Mouse (Mus musculus) left cerebral cortex, adult 8-10 months (tissue): ENCODE results near the gene Birc5. TPM values are rescaled to one million over a fixed set of nuclear protein-coding genes. Genes with fewer than 3 reads are reported as not detected.

Experiments used
- DNase-seq, 2 experiments: peaks; one replicate each; pipeline ENCODE4 v3.0.0; 2022; ENCODE audit warnings: low spot score in 2 of 2
- total RNA-seq, 4 experiments: library from RNA; stranded (reverse); gene quantifications; 2 replicates each; pipeline ENCODE4 v1.2.4; 2022

Gene Birc5
- total RNA-seq, 4 experiments from 2014 or later, result 0.14 to 1.3 (median 0.72) TPM

- DNase-seq, result no peak
These were observed 5.2 kb downstream of the Birc5 start for GRCm38 (mm10) chr11:117854241-117854640.

- DNase-seq, result no peak
These were observed 6.3 kb downstream of the Birc5 start for GRCm38 (mm10) chr11:117855360-117855759.

GRCm38 (mm10) chr11:117855975-117856374, 6.9 kb downstream of the Birc5 start:
- no peak for DNase-seq

- no peak for DNase-seq
These were observed 8.4 kb downstream of the Birc5 start for GRCm38 (mm10) chr11:117857462-117857861.

- no peak for DNase-seq
These were observed 9.3 kb downstream of the Birc5 start for GRCm38 (mm10) chr11:117858392-117858791.

DNA sequence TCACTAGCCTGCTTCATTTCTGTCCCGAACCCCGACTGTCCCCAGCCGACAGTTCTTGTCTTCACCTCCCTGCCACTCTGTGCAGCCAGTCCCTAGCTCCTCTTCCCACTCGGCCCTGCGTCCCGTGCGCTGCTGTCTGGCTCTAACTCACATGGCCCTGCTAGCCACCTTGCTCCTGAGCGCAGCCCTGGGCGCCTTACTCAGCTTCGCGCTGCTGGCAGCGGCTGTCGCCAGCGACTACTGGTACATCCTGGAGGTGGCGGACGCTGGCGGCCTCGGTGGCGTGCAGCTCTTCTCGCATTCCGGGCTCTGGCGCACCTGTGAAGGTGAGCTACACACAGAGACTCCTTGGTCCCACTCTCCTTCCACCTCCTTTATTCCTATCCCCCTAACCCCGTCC, 11.6 kb downstream of the Birc5 start, which contains the start of gene Tmem235:
Gene Tmem235, plus strand, starts transcription at position 152 of the 400 bp plus-strand sequence.
- no peak for DNase-seq

- no peak for DNase-seq
These were observed 14.3 kb downstream of the Birc5 start for GRCm38 (mm10) chr11:117863174-117863856.

GRCm38 (mm10) chr11:117864805-117865204, 15.8 kb downstream of the Birc5 start:
- DNase-seq, result no peak

DNA sequence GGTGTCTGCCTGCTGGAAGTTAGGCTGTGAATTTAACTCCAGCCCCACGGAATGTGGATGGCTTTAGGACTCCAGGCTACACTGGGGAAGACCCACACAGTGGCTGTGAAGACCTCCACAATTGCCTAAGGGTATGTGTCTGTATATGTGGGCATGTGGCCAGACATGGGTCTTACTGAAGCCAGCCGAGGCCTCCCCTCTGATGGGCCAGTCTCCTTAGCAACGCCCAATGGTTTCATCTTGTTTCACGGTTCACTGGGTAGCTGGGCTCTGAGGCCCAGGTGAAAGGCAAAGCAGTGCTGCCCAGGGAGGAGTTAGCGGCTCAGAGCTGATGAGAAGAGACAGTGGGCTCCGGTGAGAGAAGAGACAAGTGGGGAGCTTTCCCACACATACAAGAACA, 16.9 kb downstream of the Birc5 start:
- no peak for DNase-seq

GRCm38 (mm10) chr11:117870688-117871365, 21.8 kb downstream of the Birc5 start:
- DNase-seq, result peak; percentile 49 to 50

- DNase-seq, result no peak
These were observed 22.3 kb downstream of the Birc5 start for GRCm38 (mm10) chr11:117871376-117871775.

GRCm38 (mm10) chr11:117871911-117872584, 23.0 kb downstream of the Birc5 start:
- no peak for DNase-seq

DNA sequence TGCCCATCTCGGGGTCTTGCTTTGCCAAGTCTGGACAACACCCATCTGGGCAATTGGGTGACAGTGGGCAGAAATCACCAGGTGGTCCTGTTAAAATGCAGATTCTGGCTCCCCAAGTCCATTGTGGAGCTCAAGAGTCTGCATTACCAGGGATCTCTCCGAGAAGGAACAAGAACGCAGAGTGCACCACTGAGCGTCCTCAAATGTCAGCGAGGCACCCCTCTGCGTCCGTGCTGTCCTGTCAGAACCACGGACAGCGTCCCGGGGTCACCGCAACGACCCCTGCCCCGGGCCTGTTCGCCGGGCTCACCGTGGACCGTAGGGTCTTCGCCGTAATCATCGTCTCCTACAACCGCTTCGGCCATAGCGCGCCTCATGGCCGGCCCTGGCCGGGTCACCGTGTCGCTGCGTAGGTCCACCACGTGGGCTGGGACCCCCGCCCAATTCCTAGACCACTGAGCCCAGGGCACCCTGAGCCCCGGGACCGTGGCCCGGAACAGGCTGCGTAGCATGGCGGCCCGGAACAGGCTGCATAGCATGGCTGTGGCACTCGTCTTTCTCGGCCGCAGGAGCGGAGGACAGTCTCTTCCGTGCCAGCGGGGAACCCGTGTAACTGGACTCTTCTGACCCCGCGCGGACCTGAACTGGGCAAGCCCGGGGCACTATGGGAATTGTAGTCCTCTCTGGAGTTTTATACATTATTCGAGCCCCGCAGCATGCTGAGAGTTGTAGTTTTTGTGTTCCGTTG, 24.0 kb downstream of the Birc5 start, which contains the start of gene Tha1:
Gene Tha1, minus strand, starts transcription at position 621 of the 748 bp plus-strand sequence.
- DNase-seq, result peak; percentile 58 to 71

DNA sequence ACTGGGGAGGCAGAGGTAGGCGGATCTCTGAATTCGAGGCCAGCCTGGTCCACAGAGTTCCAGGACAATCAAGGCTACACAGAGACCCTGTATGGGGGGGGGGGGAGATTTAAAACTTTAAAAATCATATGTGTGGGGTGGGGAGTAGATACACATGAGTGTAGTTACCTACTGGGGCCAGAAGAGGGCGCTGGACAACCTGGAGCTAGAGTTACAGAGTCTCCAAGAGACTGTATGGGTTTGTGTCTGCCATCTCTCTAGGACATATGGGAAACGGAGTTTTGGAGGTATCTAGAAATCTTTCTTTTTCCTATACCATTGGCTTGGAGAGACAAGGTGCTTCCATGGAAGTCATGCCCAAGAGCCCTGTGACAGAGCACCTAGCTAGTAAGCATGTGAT, 25.4 kb downstream of the Birc5 start:
- no peak for DNase-seq

- no peak for DNase-seq
These were observed 26.6 kb downstream of the Birc5 start for GRCm38 (mm10) chr11:117875681-117876080.

DNA sequence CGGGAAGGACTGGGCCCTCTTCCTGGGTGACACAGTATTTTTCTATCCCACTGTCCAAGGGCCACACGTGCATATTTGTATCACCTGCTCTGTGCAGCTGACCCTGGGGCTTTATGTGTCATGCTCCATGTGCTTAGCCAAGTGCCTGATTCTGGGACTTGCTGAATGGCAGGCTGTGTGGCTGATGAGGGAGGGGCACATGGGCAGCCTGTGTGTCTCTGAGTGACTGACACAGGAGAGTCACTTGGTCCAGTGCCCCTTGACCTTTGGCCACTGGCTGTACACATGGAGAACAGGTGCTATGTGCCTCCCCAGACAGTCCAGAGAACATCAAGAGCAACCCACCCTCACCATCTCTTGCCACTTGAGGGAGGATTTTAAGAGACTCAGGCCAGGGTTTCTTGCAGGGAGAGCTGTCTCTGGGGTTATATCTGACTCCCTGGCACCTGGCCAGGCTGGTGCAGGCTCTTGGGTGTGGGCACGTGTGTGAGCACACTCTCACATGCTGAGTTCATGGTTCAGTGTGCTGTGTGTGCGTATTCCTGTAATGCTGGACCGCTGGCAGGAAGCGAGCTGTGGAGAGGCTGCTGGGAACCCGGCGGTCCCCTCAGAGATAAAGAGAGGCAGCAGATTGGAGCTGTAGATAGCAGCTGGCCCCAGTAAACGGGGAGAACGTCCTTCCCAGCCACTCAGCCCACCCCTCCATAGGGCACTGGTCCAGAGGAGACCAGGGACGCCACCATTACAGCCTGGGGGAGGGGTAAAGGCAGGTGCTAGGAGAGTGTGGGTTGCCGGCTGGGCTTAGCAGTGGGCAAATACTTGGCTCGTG, 29.1 kb downstream of the Birc5 start:
- no peak for DNase-seq

DNA sequence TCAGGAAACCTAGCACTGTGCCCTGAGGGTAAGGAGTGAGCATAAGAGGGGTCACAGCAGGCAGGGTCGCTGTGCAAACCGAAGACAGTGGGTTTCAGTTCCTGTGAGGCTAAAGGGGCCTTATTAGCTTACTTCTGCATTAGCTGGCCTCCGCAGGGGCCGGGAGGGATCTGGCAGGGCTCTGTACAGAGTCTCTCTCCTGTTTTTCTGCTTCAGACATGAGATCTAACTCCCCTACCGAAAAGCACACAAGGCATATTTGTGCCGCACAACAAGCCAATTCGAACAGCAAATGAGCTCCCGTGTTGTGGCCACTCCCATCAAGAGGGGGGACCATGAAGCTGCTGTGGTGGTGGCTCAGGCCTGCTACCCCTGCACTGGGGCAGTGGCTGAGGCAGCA, 29.8 kb downstream of the Birc5 start:
- no peak for DNase-seq

- DNase-seq, result no peak
These were observed 30.6 kb downstream of the Birc5 start for GRCm38 (mm10) chr11:117879676-117880075.

DNA sequence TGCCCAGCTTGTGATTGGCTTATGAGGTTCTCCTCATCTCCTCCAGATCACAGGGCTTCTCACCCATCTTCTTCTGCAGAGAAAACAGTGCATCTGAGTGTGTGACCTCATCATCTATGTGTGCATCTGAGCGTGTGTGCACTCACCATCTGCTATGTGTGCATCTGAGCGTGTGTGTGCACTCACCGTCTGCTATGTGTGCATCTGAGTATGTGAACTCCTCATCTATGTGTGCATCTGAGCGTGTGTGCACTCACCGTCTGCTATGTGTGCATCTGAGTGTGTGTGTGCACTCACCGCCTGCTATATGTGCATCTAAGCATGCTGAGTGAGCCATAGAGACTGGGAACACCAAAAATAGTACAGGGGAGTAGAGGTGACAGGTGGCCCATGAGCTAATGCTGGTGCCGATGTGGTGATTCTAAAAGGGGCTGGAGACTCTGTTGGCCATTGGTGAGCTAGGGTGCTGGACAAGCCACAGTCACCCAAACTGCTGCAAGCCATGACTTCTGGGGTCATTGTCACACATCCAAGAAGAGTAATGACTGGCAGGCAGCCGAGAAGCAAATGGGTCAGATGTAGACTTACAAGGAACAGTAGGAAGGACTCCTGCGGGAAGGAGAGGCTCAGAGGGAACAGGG, 31.4 kb downstream of the Birc5 start:
- DNase-seq, result no peak

DNA sequence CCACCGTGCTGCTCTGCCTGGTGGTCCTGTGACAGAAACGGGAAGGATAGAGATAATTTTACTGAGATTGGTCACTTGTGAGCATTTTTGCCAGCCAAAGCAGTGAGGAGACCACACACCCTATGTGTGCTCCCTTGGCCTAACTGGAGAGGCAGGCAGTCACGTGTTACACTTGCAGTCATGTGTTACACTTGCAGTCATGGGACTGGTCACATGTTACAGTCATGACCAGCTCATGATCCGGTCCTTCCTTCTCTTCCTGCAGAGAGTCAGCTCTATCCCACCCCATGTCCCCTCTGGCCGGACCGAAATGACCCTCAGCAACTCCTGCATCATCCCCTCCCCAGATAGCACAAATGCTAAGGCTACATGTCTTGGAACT, 31.9 kb downstream of the Birc5 start:
- DNase-seq, result no peak
